Mouse (Mus musculus) midbrain, embryonic 12.5 days (tissue): Measurements from ENCODE around the gene Egfem1. TPM values are rescaled to one million over a fixed set of nuclear protein-coding genes. Genes with fewer than 3 reads are reported as not detected.

Experiments
- ATAC-seq: fragments of 200-750 bp; cut with Nextera tagmentation; 2 replicates; pipeline ENCODE4 v1.8.0; 2017; ENCODE audit warnings: low read depth, moderate TSS enrichment, moderate library complexity; ENCODE audit not compliant: low FRiP score
- H3K27ac ChIP-seq: fragments of 300-500 bp; sonication (generic); replicated peaks from 2 replicates; pipeline ENCODE4 v1.5.1; 2016; ENCODE audit warnings: mild to moderate bottlenecking
- H3K27me3 ChIP-seq: fragments of 300-500 bp; sonication (generic); 2 replicates; pipeline ENCODE4 v1.6.1; 2016; ENCODE audit warnings: mild to moderate bottlenecking
- H3K36me3 ChIP-seq: fragments of 300-500 bp; sonication (generic); 2 replicates; pipeline ENCODE4 v1.6.1; 2016
- H3K4me1 ChIP-seq: fragments of 300-500 bp; sonication (generic); 2 replicates; pipeline ENCODE4 v1.6.1; 2016
- H3K4me2 ChIP-seq: fragments of 300-500 bp; sonication (generic); replicated peaks from 2 replicates; pipeline ENCODE4 v1.6.1; 2016; ENCODE audit warnings: mild to moderate bottlenecking, moderate library complexity
- H3K4me3 ChIP-seq: fragments of 300-500 bp; sonication (generic); 2 replicates; pipeline ENCODE4 v1.5.1; 2016; ENCODE audit warnings: mild to moderate bottlenecking
- H3K9ac ChIP-seq: fragments of 300-500 bp; sonication (generic); replicated peaks from 2 replicates; pipeline ENCODE4 v1.6.1; 2016; ENCODE audit warnings: mild to moderate bottlenecking, moderate library complexity
- H3K9me3 ChIP-seq: fragments of 300-500 bp; sonication (generic); 2 replicates; pipeline ENCODE4 v1.6.1; 2016; ENCODE audit warnings: mild to moderate bottlenecking
- WGBS: fragments of 180-500 bp; shearing (Covaris S2); methylation state at CpG from one replicate; pipeline ENCODE4 v1.1.7; 2016; 5-methylcytosine and 5-hydroxymethylcytosine counted together
- polyA plus RNA-seq: library from polyadenylated mRNA; unstranded; fragments of >200 nt; fragmentation: Nextera tagmentation; extraction: Ambion mirVana; gene quantifications from 2 replicates; pipeline ENCODE4 v1.2.1, GENCODE M21; 2016

Gene Egfem1
- polyA plus RNA-seq, 1 experiment from 2014 or later: 16.9 TPM

GRCm38 (mm10) chr3:29689367-29690285 is 607.8 kb downstream of the Egfem1 start:
- Histone ChIP-seq H3K4me2 (no peak overlapping the region), H3K9ac (no peak overlapping the region), H3K27ac (peak overlapping the region; percentile 16; the same call in 1 of the 2 replicates), H3K4me1 (peaks cover 11% of the 10 kb centered on the region), H3K4me3 (no peak overlapping the region), H3K36me3 (no peaks in the 10 kb centered on the region), H3K9me3 (no peaks in the 10 kb centered on the region), H3K27me3 (no peaks in the 10 kb centered on the region)
- 62% methylated on average over 8 of the region's 8 CpGs for WGBS
- peak; percentile 63; the same call in 1 of the 2 replicates for ATAC-seq

- 16% methylated on average over 2 of the region's 2 CpGs for WGBS
- Histone ChIP-seq H3K36me3 (no peaks in the 10 kb centered on the region), H3K9me3 (0 out of 2 replicates have a peak, but pooled peaks cover 5% of the 10 kb centered on the region), H3K4me2 (no peak overlapping the region), H3K27ac (peak overlapping the region; percentile 39; the same call in 1 of the 2 replicates), H3K27me3 (no peaks in the 10 kb centered on the region), H3K4me1 (peaks cover 5% of the 10 kb centered on the region; the same call in 1 of the 2 replicates), H3K9ac (no peak overlapping the region), H3K4me3 (no peak overlapping the region)
- peak; percentile 81 for ATAC-seq
These were observed 619.3 kb downstream of the Egfem1 start for GRCm38 (mm10) chr3:29701126-29701525.

GRCm38 (mm10) chr3:29706816-29707215 is 625.0 kb downstream of the Egfem1 start:
- no peak overlapping the region for H3K4me2 ChIP-seq

GRCm38 (mm10) chr3:29707467-29707866 is 625.6 kb downstream of the Egfem1 start:
- Histone ChIP-seq H3K27ac (no peak overlapping the region), H3K27me3 (no peaks in the 10 kb centered on the region), H3K9me3 (no peaks in the 10 kb centered on the region), H3K4me1 (no peaks in the 10 kb centered on the region), H3K4me2 (no peak overlapping the region), H3K9ac (no peak overlapping the region), H3K36me3 (no peaks in the 10 kb centered on the region), H3K4me3 (no peak overlapping the region)
- WGBS: 83% methylated on average over 1 of the region's 1 CpGs
- ATAC-seq: no peak

More at GRCm38 (mm10) chr3:29706816-29707215, 625.0 kb downstream of the Egfem1 start:
- WGBS: 96% methylated on average over 2 of the region's 2 CpGs
- Histone ChIP-seq H3K27me3 (no peaks in the 10 kb centered on the region), H3K36me3 (no peaks in the 10 kb centered on the region), H3K9me3 (no peaks in the 10 kb centered on the region), H3K4me3 (no peak overlapping the region), H3K4me1 (no peaks in the 10 kb centered on the region), H3K9ac (no peak overlapping the region), H3K27ac (no peak overlapping the region)
- ATAC-seq: no peak

GRCm38 (mm10) chr3:29726376-29726967 is 644.6 kb downstream of the Egfem1 start:
- no peaks in the 10 kb centered on the region for H3K9me3 ChIP-seq
- no peak overlapping the region for H3K4me2 ChIP-seq
- no peak overlapping the region for H3K9ac ChIP-seq
- peak; percentile 73 for ATAC-seq
- H3K4me3 ChIP-seq: no peak overlapping the region
- H3K36me3 ChIP-seq: no peaks in the 10 kb centered on the region
- H3K4me1 ChIP-seq: no peaks in the 10 kb centered on the region
- no peak overlapping the region for H3K27ac ChIP-seq
- H3K27me3 ChIP-seq: no peaks in the 10 kb centered on the region
- 60% methylated on average over 8 of the region's 8 CpGs for WGBS

GRCm38 (mm10) chr3:29730062-29730760 is 648.4 kb downstream of the Egfem1 start:
- Histone ChIP-seq H3K4me2 (no peak overlapping the region), H3K4me3 (no peak overlapping the region), H3K27me3 (no peaks in the 10 kb centered on the region), H3K36me3 (no peaks in the 10 kb centered on the region), H3K4me1 (no peaks in the 10 kb centered on the region), H3K27ac (no peak overlapping the region), H3K9me3 (no peaks in the 10 kb centered on the region), H3K9ac (no peak overlapping the region)
- 20% methylated on average over 4 of the region's 4 CpGs for WGBS
- ATAC-seq: no peak

GRCm38 (mm10) chr3:29731509-29731908 is 649.7 kb downstream of the Egfem1 start:
- H3K4me1 ChIP-seq: no peaks in the 10 kb centered on the region
- no peak overlapping the region for H3K4me3 ChIP-seq
- H3K4me2 ChIP-seq: no peak overlapping the region
- ATAC-seq: no peak
- H3K27me3 ChIP-seq: no peaks in the 10 kb centered on the region
- no peak overlapping the region for H3K9ac ChIP-seq
- H3K9me3 ChIP-seq: no peaks in the 10 kb centered on the region
- H3K36me3 ChIP-seq: no peaks in the 10 kb centered on the region
- no peak overlapping the region for H3K27ac ChIP-seq
- WGBS: 96% methylated on average over 1 of the region's 1 CpGs

- H3K9ac ChIP-seq: no peak overlapping the region
- H3K4me1 ChIP-seq: no peaks in the 10 kb centered on the region
- no peaks in the 10 kb centered on the region for H3K36me3 ChIP-seq
- no peak overlapping the region for H3K4me3 ChIP-seq
- H3K9me3 ChIP-seq: no peaks in the 10 kb centered on the region
- H3K27ac ChIP-seq: no peak overlapping the region
- 79% methylated on average over 4 of the region's 4 CpGs for WGBS
- no peak overlapping the region for H3K4me2 ChIP-seq
- H3K27me3 ChIP-seq: no peaks in the 10 kb centered on the region
- ATAC-seq: no peak
These were observed 650.8 kb downstream of the Egfem1 start for GRCm38 (mm10) chr3:29732626-29733025.

GRCm38 (mm10) chr3:29734251-29734650 is 652.4 kb downstream of the Egfem1 start:
- no peaks in the 10 kb centered on the region for H3K9me3 ChIP-seq
- no peak overlapping the region for H3K4me2 ChIP-seq
- ATAC-seq: no peak
- no peaks in the 10 kb centered on the region for H3K27me3 ChIP-seq
- 35% methylated on average over 6 of the region's 6 CpGs for WGBS
- H3K27ac ChIP-seq: no peak overlapping the region
- H3K36me3 ChIP-seq: no peaks in the 10 kb centered on the region
- H3K4me3 ChIP-seq: no peak overlapping the region
- H3K4me1 ChIP-seq: no peaks in the 10 kb centered on the region
- no peak overlapping the region for H3K9ac ChIP-seq

GRCm38 (mm10) chr3:29739292-29739691 is 657.5 kb downstream of the Egfem1 start:
- Histone ChIP-seq H3K4me2 (no peak overlapping the region), H3K27ac (no peak overlapping the region), H3K9ac (no peak overlapping the region), H3K36me3 (no peaks in the 10 kb centered on the region), H3K4me1 (no peaks in the 10 kb centered on the region), H3K4me3 (no peak overlapping the region), H3K27me3 (no peaks in the 10 kb centered on the region), H3K9me3 (no peaks in the 10 kb centered on the region)
- WGBS: 34% methylated on average over 5 of the region's 5 CpGs
- ATAC-seq: no peak
